Mouse (Mus musculus) B cell, adult (primary cell): ENCODE measurements around the gene Ifi207. TPM values are rescaled to one million over a fixed set of nuclear protein-coding genes. Genes with fewer than 3 reads are reported as not detected.

Experiments
- total RNA-seq: library from RNA; stranded (reverse); gene quantifications from 4 replicates; pipeline ENCODE4 v1.2.4, GENCODE M21; 2023; ENCODE audit not compliant: inconsistent age

Ifi207 gene
- 1.6 to 2.9 TPM (median 1.7 TPM) in 4 replicates for total RNA-seq

GRCm38 (mm10) chr1:173741656-173742055 lies at the start of gene Ifi207:
Gene Ifi207, minus strand, starts transcription at chr1:173741747.

DNA sequence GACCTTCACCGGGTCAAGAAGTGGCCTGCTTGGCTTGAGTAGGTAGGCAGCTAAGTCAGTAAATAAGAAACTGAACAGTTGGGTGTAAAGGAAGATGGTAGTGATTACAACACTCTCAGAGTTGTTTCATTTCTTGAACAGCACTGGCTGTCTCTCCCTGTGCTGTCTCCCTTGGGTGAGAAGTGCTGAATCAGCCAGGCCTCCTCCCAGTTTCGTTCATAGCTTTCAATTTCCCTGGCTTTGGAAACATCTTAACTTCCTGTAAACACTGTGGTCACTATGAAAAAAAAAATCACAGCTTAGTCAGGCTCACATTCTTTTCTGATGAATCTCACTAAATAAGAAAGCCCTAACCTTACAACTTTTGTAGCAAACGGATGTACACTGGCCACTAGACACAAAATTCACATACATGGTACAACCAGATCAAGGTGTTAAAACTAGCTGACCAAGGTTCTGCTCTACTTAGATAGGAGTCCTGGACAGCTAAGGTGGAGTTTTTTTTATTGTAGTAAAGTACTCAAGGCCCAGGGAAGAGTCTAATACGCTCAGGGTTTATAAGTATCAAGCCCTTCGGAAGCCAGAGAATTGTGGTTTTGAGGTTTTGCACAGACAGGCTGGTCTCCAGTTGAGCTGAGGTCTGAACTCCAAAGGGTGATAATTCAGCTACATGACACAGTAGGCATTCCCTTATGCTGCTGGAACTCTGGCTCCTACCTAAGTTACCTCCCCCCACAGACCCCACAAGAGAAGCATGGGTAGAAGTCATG lies 25.5 kb upstream of the Ifi207 start, which contains the start of gene Ifi204:
Ifi204 (minus strand) TSS at position 96 of the 770 bp plus-strand sequence.

GRCm38 (mm10) chr1:173673458-173674097 lies 68.0 kb downstream of the Ifi207 start, which contains the start of gene Ifi208:
Gene Ifi208, plus strand, starts transcription at chr1:173673675.

Other genes with a start within 250 kb of the Ifi207 start
- 25.5 to 51.2 TPM (median 35.5 TPM) in 4 replicates for gene Ifi214, start 205.8 kb downstream of the Ifi207 start, total RNA-seq
- 69.6 to 153 TPM (median 100 TPM) in 4 replicates for gene Ifi213, start 142.5 kb downstream of the Ifi207 start, total RNA-seq
- 193 to 235 TPM (median 204 TPM) in 4 replicates for gene Ifi209, start 110.8 kb downstream of the Ifi207 start, total RNA-seq
- gene Ifi208, start 68.1 kb downstream of the Ifi207 start, total RNA-seq: 29.7 to 53.1 TPM (median 36.8 TPM) in 4 replicates
- 9.5 to 13.4 TPM (median 12.1 TPM) in 4 replicates for gene Ifi204, start 25.2 kb upstream of the Ifi207 start, total RNA-seq
- gene Ifi211, start 171.3 kb upstream of the Ifi207 start, total RNA-seq: 0.51 to 0.99 TPM in 2 of 4 replicates, not detected in the others
- 501 to 587 TPM (median 554 TPM) in 4 replicates for gene Mndal, start 200.7 kb upstream of the Ifi207 start, total RNA-seq
- 256 to 308 TPM (median 264 TPM) in 4 replicates for gene Ifi203, start 200.9 kb upstream of the Ifi207 start, total RNA-seq
- gene Ifi202b, start 241.0 kb upstream of the Ifi207 start, total RNA-seq: not detected in 4 replicates